Mouse (Mus musculus): ENCODE data around the gene Elk3.

Elk3 gene

GRCm38 (mm10) chr10:93269744-93270143 is 41.2 kb downstream of the Elk3 start:
- no peak for DNase-seq (ENCODE audit: low read depth, low spot score)

GRCm38 (mm10) chr10:93268339-93268738 is 42.6 kb downstream of the Elk3 start:
- no peak for DNase-seq (ENCODE audit: low read depth, low spot score)

- no peak for DNase-seq (ENCODE audit: low read depth, low spot score)
Observed at GRCm38 (mm10) chr10:93267509-93267908, 43.4 kb downstream of the Elk3 start.

GRCm38 (mm10) chr10:93266521-93266920 is 44.4 kb downstream of the Elk3 start:
- DNase-seq (ENCODE audit: low read depth, low spot score): no peak

GRCm38 (mm10) chr10:93265833-93266232 is 45.1 kb downstream of the Elk3 start:
- no peak for DNase-seq (ENCODE audit: low read depth, low spot score)

GRCm38 (mm10) chr10:93264001-93264400 is 46.9 kb downstream of the Elk3 start:
- DNase-seq (ENCODE audit: low read depth, low spot score): no peak

GRCm38 (mm10) chr10:93263431-93263830 is 47.5 kb downstream of the Elk3 start:
- no peak for DNase-seq (ENCODE audit: low read depth, low spot score)

GRCm38 (mm10) chr10:93261981-93262499 is 48.9 kb downstream of the Elk3 start:
- no peak for DNase-seq (ENCODE audit: low read depth, low spot score)

- no peak for DNase-seq (ENCODE audit: low read depth, low spot score)
Observed at GRCm38 (mm10) chr10:93261132-93261980, 49.6 kb downstream of the Elk3 start.

- no peak for DNase-seq (ENCODE audit: low read depth, low spot score)
Observed at GRCm38 (mm10) chr10:93259826-93260225, 51.1 kb downstream of the Elk3 start.

- DNase-seq (ENCODE audit: low read depth, low spot score): no peak
Observed at GRCm38 (mm10) chr10:93255294-93255693, 55.6 kb downstream of the Elk3 start.

GRCm38 (mm10) chr10:93253156-93253555 is 57.8 kb downstream of the Elk3 start:
- no peak for DNase-seq (ENCODE audit: low read depth, low spot score)

GRCm38 (mm10) chr10:93252661-93253060 is 58.3 kb downstream of the Elk3 start:
- no peak for DNase-seq (ENCODE audit: low read depth, low spot score)

- DNase-seq (ENCODE audit: low read depth, low spot score): no peak
Observed at GRCm38 (mm10) chr10:93251426-93251825, 59.5 kb downstream of the Elk3 start.

GRCm38 (mm10) chr10:93250436-93251317 is 60.3 kb downstream of the Elk3 start:
- no peak for DNase-seq (ENCODE audit: low read depth, low spot score)

GRCm38 (mm10) chr10:93249901-93250300 is 61.0 kb downstream of the Elk3 start:
- no peak for DNase-seq (ENCODE audit: low read depth, low spot score)

GRCm38 (mm10) chr10:93248416-93248815 is 62.5 kb downstream of the Elk3 start:
- DNase-seq (ENCODE audit: low read depth, low spot score): no peak

GRCm38 (mm10) chr10:93247902-93248301 is 63.0 kb downstream of the Elk3 start:
- DNase-seq (ENCODE audit: low read depth, low spot score): no peak

- DNase-seq (ENCODE audit: low read depth, low spot score): no peak
Observed at GRCm38 (mm10) chr10:93247422-93247821, 63.5 kb downstream of the Elk3 start.

- no peak for DNase-seq (ENCODE audit: low read depth, low spot score)
Observed at GRCm38 (mm10) chr10:93246185-93246920, 64.6 kb downstream of the Elk3 start.

GRCm38 (mm10) chr10:93244209-93244705 is 66.7 kb downstream of the Elk3 start:
- DNase-seq (ENCODE audit: low read depth, low spot score): no peak
